Mouse (Mus musculus) kidney, adult 2 months (tissue): ENCODE results near the gene Svop. TPM values are rescaled to one million over a fixed set of nuclear protein-coding genes. Genes with fewer than 3 reads are reported as not detected.
A peak's percentile ranks its signal among the peaks of the same experiment; 100 is the strongest.

Source experiments
- DNase-seq: peaks from one replicate; pipeline ENCODE4 v3.0.0; 2021
- H3K27ac ChIP-seq: fragments of 200-500 bp; 2 replicates; pipeline ENCODE4 v1.5.1; 2012; ENCODE audit warnings: low read depth, low read length, control low read depth, inconsistent platforms; ENCODE audit not compliant: insufficient read depth
- H3K27me3 ChIP-seq: fragments of 200-500 bp; replicated peaks from 2 replicates; pipeline ENCODE4 v1.6.1; 2012; ENCODE audit warnings: mild to moderate bottlenecking, moderate library complexity, low read length, inconsistent platforms; ENCODE audit not compliant: control insufficient read depth, insufficient read depth
- H3K36me3 ChIP-seq: fragments of 200-500 bp; 2 replicates; pipeline ENCODE4 v1.6.1; 2012; ENCODE audit warnings: mild to moderate bottlenecking, moderate library complexity, low read length, inconsistent platforms; ENCODE audit not compliant: control insufficient read depth, insufficient read depth
- H3K4me1 ChIP-seq: fragments of 200-500 bp; 2 replicates; pipeline ENCODE4 v1.6.1; 2011; ENCODE audit warnings: low read length; ENCODE audit not compliant: control insufficient read depth, insufficient read depth
- H3K4me3 ChIP-seq: fragments of 200-500 bp; 2 replicates; pipeline ENCODE4 v1.5.1; 2011; ENCODE audit warnings: mild to moderate bottlenecking, low read depth, low read length, control low read depth; ENCODE audit not compliant: insufficient read depth
- CTCF ChIP-seq: fragments of 200-500 bp; conservative IDR thresholded peaks from 2 replicates; pipeline ENCODE4 v1.5.1; 2011; ENCODE audit warnings: low read depth, mild to moderate bottlenecking, control low read depth, low read length, moderate library complexity, mixed read lengths; ENCODE audit not compliant: insufficient read depth, insufficient read length
- POLR2A ChIP-seq: fragments of 200-500 bp; IDR thresholded peaks from one replicate; pipeline ENCODE4 v1.6.1; 2011; ENCODE audit warnings: low read depth, low read length, control low read depth
- WGBS: fragments of 180-500 bp; shearing (Covaris S2); methylation state at CpG from one replicate; pipeline ENCODE4 v1.1.7; 2018; 5-methylcytosine and 5-hydroxymethylcytosine counted together
- polyA plus RNA-seq: library from polyadenylated mRNA; depleted of rRNA; stranded (reverse); fragments of >200 nt; gene quantifications from 2 replicates; pipeline ENCODE4 v1.2.3, GENCODE M21; 2012

Svop gene
- polyA plus RNA-seq, 1 experiment: 0.45 TPM

GRCm38 (mm10) chr5:114007753-114008453, 83.5 kb downstream of the Svop start:
- H3K27ac ChIP-seq: peak overlapping the region; percentile 49
- peaks cover 4% of the 10 kb centered on the region; the same call in 1 of the 2 replicates for H3K4me1 ChIP-seq
- H3K36me3 ChIP-seq: peaks cover 2% of the 10 kb centered on the region; the same call in 1 of the 2 replicates
- WGBS: 54% methylated on average over 12 of the region's 12 CpGs
- TF ChIP-seq CTCF (no peak), POLR2A (no peak)
- H3K4me3 ChIP-seq: peak overlapping the region; percentile 1; the same call in 1 of the 2 replicates
- DNase-seq: no peak
- H3K27me3 ChIP-seq: no peaks in the 10 kb centered on the region

- Histone ChIP-seq H3K4me1 (peaks cover 4% of the 10 kb centered on the region; the same call in 1 of the 2 replicates), H3K36me3 (peaks cover 2% of the 10 kb centered on the region; the same call in 1 of the 2 replicates), H3K4me3 (peak overlapping the region; percentile 44), H3K27me3 (no peaks in the 10 kb centered on the region), H3K27ac (peak overlapping the region; percentile 31; the same call in 1 of the 2 replicates)
- TF ChIP-seq CTCF (no peak), POLR2A (no peak)
- DNase-seq: peak; percentile 71
- 62% methylated on average over 4 of the region's 4 CpGs for WGBS
Observed at GRCm38 (mm10) chr5:114006974-114007373, 84.4 kb downstream of the Svop start.

GRCm38 (mm10) chr5:114005100-114005499, 86.3 kb downstream of the Svop start:
- WGBS: 34% methylated on average over 5 of the region's 5 CpGs
- H3K4me3 ChIP-seq: peak overlapping the region; percentile 18
- DNase-seq: peak; percentile 57
- H3K4me1 ChIP-seq: peaks cover 4% of the 10 kb centered on the region; the same call in 1 of the 2 replicates
- peak overlapping the region; percentile 84 for H3K27ac ChIP-seq
- H3K27me3 ChIP-seq: no peaks in the 10 kb centered on the region
- TF ChIP-seq POLR2A (no peak), CTCF (no peak)
- no peaks in the 10 kb centered on the region; the same call in 1 of the 2 replicates for H3K36me3 ChIP-seq

- TF ChIP-seq POLR2A (no peak), CTCF (no peak)
- H3K4me1 ChIP-seq: peaks cover 4% of the 10 kb centered on the region; the same call in 1 of the 2 replicates
- DNase-seq: peak; percentile 84
- no peaks in the 10 kb centered on the region for H3K27me3 ChIP-seq
- WGBS: 49% methylated on average over 11 of the region's 11 CpGs
- H3K27ac ChIP-seq: peak overlapping the region; percentile 84
- peak overlapping the region; percentile 89 for H3K4me3 ChIP-seq
- H3K36me3 ChIP-seq: no peaks in the 10 kb centered on the region; the same call in 1 of the 2 replicates
Observed at GRCm38 (mm10) chr5:114004573-114004972, 86.8 kb downstream of the Svop start.

GRCm38 (mm10) chr5:114003542-114003941, 87.8 kb downstream of the Svop start, which contains the start of gene Dao:
TSS of gene Dao (plus strand) at chr5:114003703.
- WGBS: 41% methylated on average over 5 of the region's 5 CpGs
- TF ChIP-seq POLR2A (peak; percentile 73), CTCF (no peak)
- Histone ChIP-seq H3K27ac (peak within 1 kb of the TSS; percentile 84), H3K27me3 (no peaks in the 10 kb centered on the region), H3K36me3 (no peaks in the 10 kb centered on the region; the same call in 1 of the 2 replicates), H3K4me1 (no peaks in the 10 kb centered on the region; the same call in 1 of the 2 replicates), H3K4me3 (peak within 1 kb of the TSS; percentile 89)
- DNase-seq: peak; percentile 95

GRCm38 (mm10) chr5:113999382-113999781, 92.0 kb downstream of the Svop start:
- peak overlapping the region; percentile 37 for H3K27ac ChIP-seq
- WGBS: 38% methylated on average over 5 of the region's 5 CpGs

GRCm38 (mm10) chr5:113996458-113996857, 94.9 kb downstream of the Svop start:
- Histone ChIP-seq H3K36me3 (no peaks in the 10 kb centered on the region), H3K27ac (no peak overlapping the region), H3K4me3 (no peak overlapping the region), H3K4me1 (peaks cover 4% of the 10 kb centered on the region; the same call in 1 of the 2 replicates), H3K27me3 (no peaks in the 10 kb centered on the region)
- 38% methylated on average over 2 of the region's 2 CpGs for WGBS
- DNase-seq: peak; percentile 63
- TF ChIP-seq CTCF: no peak
- no peak for TF ChIP-seq POLR2A

More at GRCm38 (mm10) chr5:113999382-113999781, 92.0 kb downstream of the Svop start:
- Histone ChIP-seq H3K4me3 (no peak overlapping the region), H3K27me3 (no peaks in the 10 kb centered on the region), H3K4me1 (peaks cover under 1% of the 10 kb centered on the region; the same call in 1 of the 2 replicates), H3K36me3 (no peaks in the 10 kb centered on the region)
- peak; percentile 72 for DNase-seq
- no peak for TF ChIP-seq POLR2A
- no peak for TF ChIP-seq CTCF
